ENCODE assay signal across 8 mouse cellular contexts in genomic region chrX:140520146-140521102, GRCm38 (mm10).
DNase-seq lines count a peak whose midpoint lies in the region; ATAC-seq and TF ChIP-seq lines count a peak whose summit lies in the region.

No protein-coding gene starts in this region.

- H3K9ac ChIP-seq in MEL (ENCODE audit: control insufficient read depth, low read depth, low read length, poor library complexity, severe bottlenecking) = peak overlapping the region; percentile 76
- no peak overlapping the region for H3K9ac ChIP-seq in forebrain, postnatal 0 days
- H3K9ac ChIP-seq in lung, postnatal 0 days (replicated peaks; ENCODE audit: low read depth) = no peak overlapping the region

- peak; percentile 95 for ATAC-seq in forebrain, postnatal 0 days
- peak; percentile 97 for ATAC-seq in lung, postnatal 0 days

- peak; percentile 99 for DNase-seq in MEL (ENCODE audit: low read depth, low spot score)
- DNase-seq in cerebellum, adult 2 months = peak; percentile 75 to 83
- peak; percentile 50 for DNase-seq in forebrain, postnatal 0 days
- peak; percentile 90 for DNase-seq in heart, postnatal 4 days
- DNase-seq in layer of hippocampus, postnatal 10 days (ENCODE audit: low spot score in 2 of 2) = peak; percentile 69 to 73
- DNase-seq in lung, postnatal 0 days (ENCODE audit: low spot score) = peak; percentile 95
- peak; percentile 44 for DNase-seq in ovary, postnatal 10 days (ENCODE audit: low spot score)
- DNase-seq in thymus, postnatal 0 days (ENCODE audit: low spot score) = peak; percentile 82

- H3K4me2 ChIP-seq in forebrain, postnatal 0 days (ENCODE audit: low read depth) = peak overlapping the region; percentile 38
- peak overlapping the region; percentile 38 for H3K4me2 ChIP-seq in lung, postnatal 0 days (replicated peaks; ENCODE audit: low read depth, low read length)

- TF ChIP-seq CTCF in MEL (IDR thresholded peaks at IDR 0.05 in 2 of 3, conservative IDR thresholded peaks at IDR 0.05 in 1 of 3; ENCODE audit: control insufficient read depth in 1 of 3, insufficient read depth in 1 of 3, low read depth in 2 of 3, low read length in 3 of 3, poor library complexity in 1 of 3, severe bottlenecking in 1 of 3) = no peak
- no peak for TF ChIP-seq CTCF in cerebellum, adult 2 months (IDR thresholded peaks at IDR 0.05; ENCODE audit: borderline replicate concordance, insufficient read depth, low read depth, low read length)
- no peak for TF ChIP-seq CTCF in forebrain, postnatal 0 days (IDR thresholded peaks at IDR 0.05; ENCODE audit: low read depth)
- no peak for TF ChIP-seq CTCF in lung, postnatal 0 days (IDR thresholded peaks at IDR 0.05)

- peak overlapping the region; percentile 38 to 63 for H3K4me3 ChIP-seq in MEL (ENCODE audit: control insufficient read depth in 1 of 2, insufficient read depth in 1 of 2, low read depth in 2 of 2, low read length in 2 of 2)
- H3K4me3 ChIP-seq in cerebellum, adult 2 months (replicated peaks; ENCODE audit: insufficient read depth, low read depth, low read length) = peak overlapping the region; percentile 47
- 0 out of 2 replicates have a peak overlapping the region, but pooled peaks have one; percentile 5 for H3K4me3 ChIP-seq in forebrain, postnatal 0 days (ENCODE audit: low read depth, low read length)
- H3K4me3 ChIP-seq in lung, postnatal 0 days (ENCODE audit: low read depth, low read length) = peak overlapping the region; percentile 10; the same call in 1 of the 2 replicates

- TF ChIP-seq RAD21 in MEL (IDR thresholded peaks at IDR 0.05; ENCODE audit: low read depth, low read length) = no peak

- H3K9me3 ChIP-seq in MEL (replicated peaks; ENCODE audit: insufficient read depth, low read length) = no peaks in the 10 kb centered on the region
- no peaks in the 10 kb centered on the region for H3K9me3 ChIP-seq in forebrain, postnatal 0 days (ENCODE audit: low read length)
- H3K9me3 ChIP-seq in lung, postnatal 0 days (ENCODE audit: low read length) = no peaks in the 10 kb centered on the region

- 9% methylated on average over 25 of the region's 25 CpGs for WGBS in cerebellum, adult 2 months
- 29% methylated on average over 25 of the region's 25 CpGs for WGBS in forebrain, postnatal 0 days
- WGBS in lung, postnatal 0 days = 8% methylated on average over 24 of the region's 25 CpGs

- TF ChIP-seq POLR2A in MEL (IDR thresholded peaks at IDR 0.05; ENCODE audit: control insufficient read depth in 1 of 2, insufficient read depth in 1 of 2, low read depth in 1 of 2, low read length in 2 of 2, poor library complexity in 1 of 2) = peak; percentile 20 to 80; a peak in 3 of 4 replicates
- 0 out of 2 replicates have a peak, but pooled peaks have one; percentile 13 for TF ChIP-seq POLR2A in cerebellum, adult 2 months (IDR thresholded peaks at IDR 0.05; ENCODE audit: borderline replicate concordance, insufficient read depth, low read length)

- no peaks in the 10 kb centered on the region for H3K79me2 ChIP-seq in MEL (ENCODE audit: control insufficient read depth, insufficient read depth, low read length, poor library complexity)

- H3K27ac ChIP-seq in MEL (ENCODE audit: control insufficient read depth, low read depth, low read length) = peak overlapping the region; percentile 94
- H3K27ac ChIP-seq in cerebellum, adult 2 months (ENCODE audit: insufficient read depth, low read length) = peak overlapping the region; percentile 73; the same call in 1 of the 2 replicates
- no peak overlapping the region for H3K27ac ChIP-seq in forebrain, postnatal 0 days (ENCODE audit: low read depth, low read length)
- peak overlapping the region; percentile 83 for H3K27ac ChIP-seq in lung, postnatal 0 days (ENCODE audit: low read length)

- TF ChIP-seq EP300 in MEL (IDR thresholded peaks at IDR 0.05; ENCODE audit: low read depth in 1 of 2, low read length in 2 of 2) = peak; percentile 43 to 73
- TF ChIP-seq EP300 in lung, postnatal 0 days (IDR thresholded peaks at IDR 0.05) = peak; percentile 93

- peaks cover 14 to 21% of the 10 kb centered on the region in 2 experiments for H3K4me1 ChIP-seq in MEL (ENCODE audit: control insufficient read depth in 1 of 2, insufficient read depth in 2 of 2, low read length in 2 of 2)
- H3K4me1 ChIP-seq in cerebellum, adult 2 months (ENCODE audit: control insufficient read depth, insufficient read depth, low read length) = no peaks in the 10 kb centered on the region
- no peaks in the 10 kb centered on the region for H3K4me1 ChIP-seq in forebrain, postnatal 0 days (ENCODE audit: insufficient read depth)
- peaks cover 2% of the 10 kb centered on the region; the same call in 1 of the 2 replicates for H3K4me1 ChIP-seq in lung, postnatal 0 days (ENCODE audit: insufficient read depth, low read depth, low read length)

- peaks cover 0 to 18% of the 10 kb centered on the region in 2 experiments; a peak in 2 of 4 replicates for H3K36me3 ChIP-seq in MEL (ENCODE audit: control insufficient read depth in 1 of 2, insufficient read depth in 2 of 2, low read length in 2 of 2)
- no peaks in the 10 kb centered on the region for H3K36me3 ChIP-seq in forebrain, postnatal 0 days (ENCODE audit: insufficient read depth)
- H3K36me3 ChIP-seq in lung, postnatal 0 days (ENCODE audit: insufficient read depth, low read length) = no peaks in the 10 kb centered on the region

- no peaks in the 10 kb centered on the region for H3K27me3 ChIP-seq in MEL (ENCODE audit: control insufficient read depth in 1 of 2, insufficient read depth in 2 of 2, low read length in 2 of 2)
- H3K27me3 ChIP-seq in cerebellum, adult 2 months (ENCODE audit: control insufficient read depth, insufficient read depth, low read length) = no peaks in the 10 kb centered on the region
- no peaks in the 10 kb centered on the region for H3K27me3 ChIP-seq in forebrain, postnatal 0 days (ENCODE audit: insufficient read depth, low read length)
- H3K27me3 ChIP-seq in lung, postnatal 0 days (replicated peaks; ENCODE audit: insufficient read depth, low read length) = no peaks in the 10 kb centered on the region

TF ChIP-seq in MEL, 35 proteins besides CTCF, POLR2A, EP300 and RAD21 (continues in another document):
- TF ChIP-seq CHD2 (IDR thresholded peaks at IDR 0.05; ENCODE audit: low read length) (no peak; the same call in 1 of the 2 replicates), TCF12 (IDR thresholded peaks at IDR 0.05; ENCODE audit: low read depth, low read length) (peak; percentile 63), ZKSCAN1 (IDR thresholded peaks at IDR 0.05; ENCODE audit: low read depth, low read length) (no peak), TBP (IDR thresholded peaks at IDR 0.05; ENCODE audit: low read depth, low read length) (peak; percentile 29), JUND (IDR thresholded peaks at IDR 0.05; ENCODE audit: low read depth, low read length) (no peak), MYC (IDR thresholded peaks at IDR 0.05; ENCODE audit: low read depth, low read length) (peak; percentile 71), MYB (IDR thresholded peaks at IDR 0.05; ENCODE audit: low read depth, low read length) (peak; percentile 45; the same call in 1 of the 2 replicates), HCFC1 (IDR thresholded peaks at IDR 0.05; ENCODE audit: low read depth, low read length) (no peak; the same call in 1 of the 2 replicates), MAZ (IDR thresholded peaks at IDR 0.05; ENCODE audit: low read depth, low read length) (peak; percentile 92), MAFK (IDR thresholded peaks at IDR 0.05; ENCODE audit: borderline replicate concordance, low read depth, low read length) (peak; percentile 97), RCOR1 (IDR thresholded peaks at IDR 0.05; ENCODE audit: low read depth, low read length) (peak; percentile 24; the same call in 1 of the 2 replicates), ZNF384 (IDR thresholded peaks at IDR 0.05; ENCODE audit: low read depth, low read length) (peak; percentile 96), MXI1 (IDR thresholded peaks at IDR 0.05; ENCODE audit: low read depth, low read length) (peak; percentile 78), CHD1 (IDR thresholded peaks at IDR 0.05; ENCODE audit: low read depth, low read length) (peak; percentile 78; the same call in 1 of the 2 replicates), SMC3 (IDR thresholded peaks at IDR 0.05; ENCODE audit: low read depth, low read length) (no peak), POLR2AphosphoS2 (IDR thresholded peaks at IDR 0.05; ENCODE audit: low read length) (peak; percentile 69; the same call in 1 of the 2 replicates), GATA1 (IDR thresholded peaks at IDR 0.05; ENCODE audit: low read depth, low read length) (peak; percentile 40; the same call in 1 of the 2 replicates), USF1 (IDR thresholded peaks at IDR 0.05; ENCODE audit: low read depth, low read length) (peak; percentile 94), MEF2A (IDR thresholded peaks at IDR 0.05; ENCODE audit: extremely low read depth, insufficient replicate concordance, low read depth, low read length, poor library complexity, severe bottlenecking) (no peak), KAT2A (conservative IDR thresholded peaks at IDR 0.05; ENCODE audit: low read depth, low read length) (no peak; the same call in 1 of the 2 replicates), NELFE (IDR thresholded peaks at IDR 0.05; ENCODE audit: low read depth, low read length) (peak; percentile 73), BHLHE40 (IDR thresholded peaks at IDR 0.05; ENCODE audit: borderline replicate concordance, low read depth, low read length) (peak; percentile 72; the same call in 1 of the 2 replicates), GABPA (IDR thresholded peaks at IDR 0.05; ENCODE audit: low read depth, low read length) (no peak), USF2 (IDR thresholded peaks at IDR 0.05; ENCODE audit: borderline replicate concordance in 1 of 2, insufficient read depth in 1 of 2, low read depth in 1 of 2, low read length in 2 of 2) (peak in 1 of 2 experiments; percentile 58; a peak in 1 of 4 replicates), NRF1 (IDR thresholded peaks at IDR 0.05; ENCODE audit: insufficient read depth, low read depth, low read length, poor library complexity, severe bottlenecking) (peak; percentile 37; the same call in 1 of the 2 replicates), MAX (IDR thresholded peaks at IDR 0.05; ENCODE audit: low read length) (peak; percentile 92), POLR2AphosphoS5 (IDR thresholded peaks at IDR 0.05; ENCODE audit: borderline replicate concordance, low read depth, low read length) (0 out of 2 replicates have a peak, but pooled peaks have one; percentile 27), ELF1 (IDR thresholded peaks at IDR 0.05; ENCODE audit: low read depth, low read length) (peak; percentile 65), ZC3H11A (IDR thresholded peaks at IDR 0.05; ENCODE audit: low read depth, low read length) (no peak), ZMIZ1 (IDR thresholded peaks at IDR 0.05; ENCODE audit: low read depth, low read length) (peak; percentile 92), SIN3A (IDR thresholded peaks at IDR 0.05; ENCODE audit: low read length) (peak; percentile 87), E2F4 (IDR thresholded peaks at IDR 0.05; ENCODE audit: borderline replicate concordance, low read depth, low read length) (no peak), TAL1 (IDR thresholded peaks at IDR 0.05; ENCODE audit: low read length) (no peak)

Comparison
In these comparisons a context has a peak if more than half of its experiments do, and no peak if none do; other contexts are left out.
1. DNase-seq: peak in every context shown above with its lines; median percentile 99 in MEL; 95 in lung, postnatal 0 days; 90 in heart, postnatal 4 days; 82 in thymus, postnatal 0 days; 79 in cerebellum, adult 2 months; 71 in layer of hippocampus, postnatal 10 days; 50 in forebrain, postnatal 0 days; 44 in ovary, postnatal 10 days.